Mouse (Mus musculus): Measurements from ENCODE around the gene C1ql4.

- TF ChIP-seq CTCF (conservative IDR thresholded peaks at IDR 0.05; ENCODE audit: low read length) (peak; percentile 40), NANOG (IDR thresholded peaks at IDR 0.05; ENCODE audit: borderline replicate concordance, low read length) (no peak), POU5F1 (IDR thresholded peaks at IDR 0.05; ENCODE audit: borderline replicate concordance, low read length) (no peak)
Measured at GRCm38 (mm10) chr15:99083258-99083657, 4.4 kb downstream of the C1ql4 start.

All from E14TG2a.4 (cell line).